Mouse (Mus musculus) ES-E14 (cell line): ENCODE measurements around the gene Nhp2. TPM values are rescaled to one million over a fixed set of nuclear protein-coding genes. Genes with fewer than 3 reads are reported as not detected.

Experiments used
- DNase-seq: peaks from one replicate; pipeline ENCODE4 v3.0.0-alpha.2; 2013; ENCODE audit warnings: low read depth, low spot score
- H3K27ac ChIP-seq: 2 replicates; pipeline ENCODE4 v1.5.1; 2012; ENCODE audit warnings: low read depth, mild to moderate bottlenecking, low read length, moderate library complexity, mixed read lengths; ENCODE audit not compliant: poor library complexity, insufficient read depth, severe bottlenecking
- H3K36me3 ChIP-seq: 2 replicates; pipeline ENCODE4 v1.6.1; 2012; ENCODE audit warnings: mild to moderate bottlenecking, low read length, moderate library complexity, mixed read lengths; ENCODE audit not compliant: control insufficient read depth, poor library complexity, insufficient read depth, severe bottlenecking
- H3K4me1 ChIP-seq, 2 experiments: fragments of 150-350 bp in 1 of 2; sonication (generic) in 1 of 2; 2 replicates each; pipeline ENCODE4 v1.6.1; 2012; ENCODE audit warnings: low read length in 2 of 2, mild to moderate bottlenecking in 1 of 2, mixed read lengths in 1 of 2; ENCODE audit not compliant: control insufficient read depth in 2 of 2, insufficient read depth in 2 of 2, poor library complexity in 1 of 2
- H3K4me3 ChIP-seq, 2 experiments: fragments of 150-350 bp in 1 of 2; sonication (generic) in 1 of 2; 2 replicates each; pipeline ENCODE4 v1.5.1; 2012; ENCODE audit warnings: low read length in 2 of 2, low read depth in 1 of 2, mild to moderate bottlenecking in 1 of 2, mixed read lengths in 1 of 2; ENCODE audit not compliant: insufficient read depth in 1 of 2, poor library complexity in 1 of 2, severe bottlenecking in 1 of 2
- H3K9ac ChIP-seq: 2 replicates; pipeline ENCODE4 v1.6.1; 2012; ENCODE audit warnings: low read depth, mild to moderate bottlenecking, low read length, mixed read lengths; ENCODE audit not compliant: poor library complexity, insufficient read depth, severe bottlenecking
- H3K9me3 ChIP-seq: fragments of 150-350 bp; sonication (generic); 2 replicates; pipeline ENCODE4 v1.6.1; 2012; ENCODE audit warnings: low read depth, mild to moderate bottlenecking, low read length; ENCODE audit not compliant: control insufficient read depth, insufficient read depth
- CHD2 ChIP-seq: IDR thresholded peaks from 2 replicates; pipeline ENCODE4 v1.6.1; 2014; ENCODE audit warnings: mild to moderate bottlenecking, low read depth, low read length, inconsistent platforms
- HCFC1 ChIP-seq: IDR thresholded peaks from 2 replicates; pipeline ENCODE4 v1.6.1; 2012; ENCODE audit warnings: low read length, inconsistent platforms, borderline replicate concordance; ENCODE audit not compliant: insufficient read depth
- MAFK ChIP-seq: IDR thresholded peaks from 2 replicates; pipeline ENCODE4 v1.6.1; 2014; ENCODE audit warnings: mild to moderate bottlenecking, low read depth, low read length, inconsistent platforms; ENCODE audit not compliant: insufficient read depth
- ZC3H11A ChIP-seq: IDR thresholded peaks from 2 replicates; pipeline ENCODE4 v1.6.1; 2012; ENCODE audit warnings: low read depth, mild to moderate bottlenecking, inconsistent platforms, low read length, borderline replicate concordance
- ZNF384 ChIP-seq: IDR thresholded peaks from 2 replicates; pipeline ENCODE4 v1.6.1; 2012; ENCODE audit warnings: low read depth, low read length, inconsistent platforms
- in situ Hi-C, 2 experiments: fragments of 600-800 bp; cut with MboI; formaldehyde crosslinking; loops; one replicate each; pipeline ENCODE4 v1.15.1; 2025; ENCODE audit warnings: low sequenced_read_pairs in 2 of 2, inconsistent platforms in 1 of 2; ENCODE audit not compliant: unreplicated experiment in 2 of 2
- total RNA-seq: library from RNA; depleted of rRNA; stranded (reverse); fragments of 300-350 nt; gene quantifications from 2 replicates; pipeline ENCODE4 v1.2.3, GENCODE M21; 2012

Gene Nhp2
- total RNA-seq, 1 experiment: 452 TPM

DNA sequence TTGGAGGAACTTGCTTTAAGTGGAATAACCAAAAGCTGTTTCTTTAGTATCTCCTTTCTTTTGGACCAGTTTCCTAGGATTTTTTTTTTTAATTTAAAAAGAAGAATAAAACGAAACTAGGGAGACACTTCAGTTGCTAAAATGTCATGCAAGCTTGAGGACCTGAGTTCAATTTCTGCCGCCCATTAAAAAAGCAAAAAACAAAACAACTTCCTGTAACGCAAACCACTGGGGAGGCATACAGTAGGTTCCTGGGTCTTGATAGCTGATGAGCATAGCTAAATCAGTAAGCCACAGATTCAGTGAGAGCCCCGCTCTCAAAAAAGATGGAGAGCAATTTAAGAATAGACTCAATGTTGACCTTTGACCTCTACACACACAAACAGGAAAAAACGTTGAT lies 19.0 kb downstream of the Nhp2 start:
- Histone ChIP-seq H3K9me3 (no peaks in the 10 kb centered on the region), H3K4me3 (peak overlapping the region in 1 of 2 experiments; percentile 37; a peak in 1 of 4 replicates), H3K27ac (peak overlapping the region; percentile 85), H3K9ac (no peak overlapping the region), H3K4me1 (peaks cover 5 to 14% of the 10 kb centered on the region in 2 experiments; a peak in 3 of 4 replicates), H3K36me3 (peaks cover 12% of the 10 kb centered on the region)
- in situ Hi-C loops: no loop called here
- no peak for DNase-seq
- no peak for TF ChIP-seq ZC3H11A
- TF ChIP-seq CHD2: 0 out of 2 replicates have a peak, but pooled peaks have one; percentile 10

- TF ChIP-seq ZC3H11A (no peak), CHD2 (no peak), ZNF384 (no peak), HCFC1 (no peak)
- Histone ChIP-seq H3K27ac (no peak overlapping the region), H3K9ac (no peak overlapping the region), H3K4me3 (no peak overlapping the region), H3K4me1 (peaks cover 3 to 20% of the 10 kb centered on the region in 2 experiments; a peak in 2 of 4 replicates), H3K36me3 (peaks cover 33% of the 10 kb centered on the region), H3K9me3 (no peaks in the 10 kb centered on the region)
- in situ Hi-C loops: no loop called here
- DNase-seq: no peak
Measured at GRCm38 (mm10) chr11:51640748-51641147, 21.2 kb downstream of the Nhp2 start.

GRCm38 (mm10) chr11:51643202-51643601 lies 23.7 kb downstream of the Nhp2 start:
- no peak overlapping the region; the same call in 1 of the 2 replicates for H3K27ac ChIP-seq
- no peak for DNase-seq
- H3K9ac ChIP-seq: peak overlapping the region; percentile 37; the same call in 1 of the 2 replicates
- no peak for TF ChIP-seq MAFK
- TF ChIP-seq ZC3H11A: no peak
- TF ChIP-seq HCFC1: no peak
- no peak for TF ChIP-seq ZNF384
- no peak for TF ChIP-seq CHD2
- peaks cover 39% of the 10 kb centered on the region for H3K36me3 ChIP-seq
- in situ Hi-C loops: no loop called here
- peak overlapping the region; percentile 39 to 46 for H3K4me3 ChIP-seq
- H3K4me1 ChIP-seq: peaks cover 8 to 34% of the 10 kb centered on the region in 2 experiments
- no peaks in the 10 kb centered on the region for H3K9me3 ChIP-seq

DNA sequence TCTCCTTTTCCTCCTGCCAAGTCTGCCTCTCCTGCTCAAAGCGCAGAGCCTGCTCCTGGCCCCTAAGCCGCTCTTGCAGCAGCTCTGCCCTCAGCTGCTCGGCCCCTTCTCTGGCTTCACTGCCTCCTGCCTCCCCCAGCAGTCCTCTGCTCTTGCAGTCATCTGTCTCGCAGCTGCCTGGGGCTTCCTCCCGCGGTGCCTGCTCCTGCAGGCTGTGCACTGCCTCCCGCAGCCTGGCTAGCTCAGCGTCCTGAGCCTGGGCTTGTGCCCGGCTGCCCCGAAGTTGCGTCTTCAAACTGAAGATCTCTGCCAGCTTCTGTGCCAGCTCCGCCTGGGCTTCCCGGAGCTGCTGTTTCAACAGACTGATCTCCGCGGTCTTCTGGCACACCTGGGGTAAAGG lies 24.2 kb downstream of the Nhp2 start:
- Histone ChIP-seq H3K27ac (no peak overlapping the region; the same call in 1 of the 2 replicates), H3K4me3 (peak overlapping the region; percentile 39 to 46), H3K9ac (peak overlapping the region; percentile 37; the same call in 1 of the 2 replicates), H3K4me1 (peaks cover 11 to 37% of the 10 kb centered on the region in 2 experiments), H3K36me3 (peaks cover 39% of the 10 kb centered on the region), H3K9me3 (no peaks in the 10 kb centered on the region)
- TF ChIP-seq ZC3H11A (no peak), CHD2 (no peak), ZNF384 (no peak), MAFK (no peak), HCFC1 (no peak)
- in situ Hi-C loops: no loop called here
- DNase-seq: no peak

DNA sequence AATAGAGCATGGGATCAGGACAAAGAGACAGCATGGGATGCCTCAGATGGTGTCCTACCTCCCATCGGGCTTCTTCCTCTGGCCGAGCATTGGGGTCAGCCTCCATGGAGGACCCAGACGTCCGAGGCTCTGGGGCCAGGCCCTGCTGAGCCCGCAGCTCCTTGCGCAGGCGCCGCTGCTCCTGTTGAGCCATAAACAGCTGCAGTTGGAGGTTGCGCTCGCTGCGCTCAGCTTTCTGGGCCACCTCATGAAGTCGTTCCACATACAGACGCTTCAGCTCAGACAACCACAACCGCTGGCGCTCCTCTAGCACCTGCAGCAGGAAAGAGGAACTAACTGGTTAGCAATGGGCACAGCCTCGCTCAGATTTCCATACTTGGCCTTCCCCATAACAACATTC lies 24.7 kb downstream of the Nhp2 start:
- TF ChIP-seq MAFK (no peak), HCFC1 (no peak), ZNF384 (no peak), CHD2 (no peak), ZC3H11A (no peak)
- Histone ChIP-seq H3K36me3 (peaks cover 39% of the 10 kb centered on the region), H3K9me3 (no peaks in the 10 kb centered on the region), H3K9ac (peak overlapping the region; percentile 37; the same call in 1 of the 2 replicates), H3K4me1 (peaks cover 10 to 41% of the 10 kb centered on the region in 2 experiments), H3K27ac (peak overlapping the region; percentile 1; the same call in 1 of the 2 replicates), H3K4me3 (peak overlapping the region; percentile 39 to 46; a peak in 3 of 4 replicates)
- in situ Hi-C loops: no loop called here
- DNase-seq: no peak
